ENCODE assay signal across 11 mouse cellular contexts in genomic region chr14:26651901-26652300, GRCm38 (mm10). TPM values are rescaled to one million over a fixed set of nuclear protein-coding genes. Genes with fewer than 3 reads are reported as not detected.
DNase-seq lines count a peak whose midpoint lies in the region; ATAC-seq and TF ChIP-seq lines count a peak whose summit lies in the region.
"Had no signal": no experiment of that assay in that cellular context is flagged by ENCODE, and none has a peak within 500 bp of the region (broad histone marks: within the 10 kb centered on the region; RNA-seq: fewer than 3 reads in every experiment).

No protein-coding gene starts in this region.

- no peak overlapping the region for H3K4me2 ChIP-seq in forebrain, postnatal 0 days (ENCODE audit: low read depth)
- no peak overlapping the region for H3K4me2 ChIP-seq in forebrain, embryonic 12.5 days
- H3K4me2 ChIP-seq: embryonic facial prominence, embryonic 13.5 days had no signal

- no peak for TF ChIP-seq POLR2A in brain, embryonic 14.5 days (IDR thresholded peaks at IDR 0.05; ENCODE audit: borderline replicate concordance, extremely low read depth, insufficient read depth, insufficient read length, poor library complexity, severe bottlenecking)

- no peak overlapping the region for H3K9ac ChIP-seq in forebrain, postnatal 0 days
- no peak overlapping the region for H3K9ac ChIP-seq in forebrain, embryonic 12.5 days
- H3K9ac ChIP-seq: embryonic facial prominence, embryonic 13.5 days had no signal

- no peaks in the 10 kb centered on the region for H3K9me3 ChIP-seq in forebrain, postnatal 0 days (ENCODE audit: low read length)
- H3K9me3 ChIP-seq in forebrain, embryonic 12.5 days = no peaks in the 10 kb centered on the region
- H3K9me3 ChIP-seq: embryonic facial prominence, embryonic 13.5 days; megakaryocyte, embryonic 14.5 days had no signal

- ATAC-seq in forebrain, postnatal 0 days = no peak
- no peak for ATAC-seq in forebrain, embryonic 12.5 days (ENCODE audit: low FRiP score)
- ATAC-seq: intestine, embryonic 16.5 days had no signal

- peak; percentile 42 for TF ChIP-seq CTCF in forebrain, postnatal 0 days (IDR thresholded peaks at IDR 0.05; ENCODE audit: low read depth)
- peak; percentile 30; the same call in 1 of the 2 replicates for TF ChIP-seq CTCF in brain, embryonic 14.5 days (IDR thresholded peaks at IDR 0.05; ENCODE audit: borderline replicate concordance, extremely low read depth, insufficient read depth, insufficient read length)

- peaks cover 43% of the 10 kb centered on the region for H3K36me3 ChIP-seq in forebrain, postnatal 0 days (ENCODE audit: insufficient read depth)
- peaks cover 66% of the 10 kb centered on the region for H3K36me3 ChIP-seq in forebrain, embryonic 12.5 days (replicated peaks)

- no peak overlapping the region for H3K27ac ChIP-seq in forebrain, postnatal 0 days (ENCODE audit: low read depth, low read length)
- no peak overlapping the region for H3K27ac ChIP-seq in forebrain, embryonic 12.5 days
- H3K27ac ChIP-seq: embryonic facial prominence, embryonic 13.5 days had no signal

- no peak overlapping the region for H3K4me3 ChIP-seq in forebrain, postnatal 0 days (ENCODE audit: low read depth, low read length)
- no peak overlapping the region for H3K4me3 ChIP-seq in forebrain, embryonic 12.5 days (replicated peaks)
- H3K4me3 ChIP-seq: embryonic facial prominence, embryonic 13.5 days; megakaryocyte, embryonic 14.5 days had no signal

- no peak for DNase-seq in forebrain, postnatal 0 days
- peak; percentile 5 for DNase-seq in lung, postnatal 10 days
- no peak for DNase-seq in lung, postnatal 36 days
- DNase-seq in brain, embryonic 14.5 days (ENCODE audit: low read depth) = peak; percentile 40
- peak; percentile 28 for DNase-seq in retina, embryonic 14.5 days (ENCODE audit: low spot score)
- DNase-seq in cerebellum, postnatal 4 days (ENCODE audit: low spot score in 2 of 2) = no peak
- no peak for DNase-seq in layer of hippocampus, postnatal 36 days

- no peaks in the 10 kb centered on the region for H3K4me1 ChIP-seq in forebrain, postnatal 0 days (ENCODE audit: insufficient read depth)
- no peaks in the 10 kb centered on the region for H3K4me1 ChIP-seq in forebrain, embryonic 12.5 days
- H3K4me1 ChIP-seq: embryonic facial prominence, embryonic 13.5 days had no signal

- no peaks in the 10 kb centered on the region for H3K27me3 ChIP-seq in forebrain, postnatal 0 days (ENCODE audit: insufficient read depth, low read length)
- no peaks in the 10 kb centered on the region for H3K27me3 ChIP-seq in forebrain, embryonic 12.5 days
- H3K27me3 ChIP-seq: embryonic facial prominence, embryonic 13.5 days; megakaryocyte, embryonic 14.5 days had no signal

RNA-seq across cellular contexts. Expression of gene Arf4, which starts 14.0 kb away (rescaled TPM):
- total RNA-seq in forebrain, postnatal 0 days (2014; rRNA removed) = 176 and 182 TPM in 2 replicates
- polyA plus RNA-seq in forebrain, postnatal 0 days (2015; fragmentation: Nextera tagmentation; extraction: Ambion mirVana) = 521 and 540 TPM in 2 replicates
- polyA plus RNA-seq in forebrain, embryonic 12.5 days (2016; fragmentation: Nextera tagmentation; extraction: Ambion mirVana) = 560 and 584 TPM in 2 replicates
- polyA plus RNA-seq in brain, embryonic 14.5 days (2012; rRNA removed) = 257 and 264 TPM in 2 replicates
- total RNA-seq in layer of hippocampus, postnatal 36 days (2021) = 100 to 1,000 TPM; 125 to 128 TPM

RNA-seq across cellular contexts. Expression of gene Pde12, which starts 17.8 kb away (rescaled TPM):
- 15.7 and 21.1 TPM in 2 replicates for total RNA-seq in forebrain, postnatal 0 days (2014; rRNA removed)
- 10.7 and 10.9 TPM in 2 replicates for polyA plus RNA-seq in forebrain, postnatal 0 days (2015; fragmentation: Nextera tagmentation; extraction: Ambion mirVana)
- polyA plus RNA-seq in forebrain, embryonic 12.5 days (2016; fragmentation: Nextera tagmentation; extraction: Ambion mirVana) = 12.9 TPM in 2 replicates
- 9.4 and 9.6 TPM in 2 replicates for polyA plus RNA-seq in brain, embryonic 14.5 days (2012; rRNA removed)
- total RNA-seq in layer of hippocampus, postnatal 36 days (2021) = 1 to 10 TPM; 7.6 to 8.5 TPM

RNA-seq across cellular contexts. Expression of gene Dnah12, which starts 41.2 kb away (rescaled TPM):
- 0.38 and 0.67 TPM in 2 replicates for total RNA-seq in forebrain, postnatal 0 days (2014; rRNA removed)
- polyA plus RNA-seq in forebrain, postnatal 0 days (2015; fragmentation: Nextera tagmentation; extraction: Ambion mirVana) = 0.06 and 0.19 TPM in 2 replicates
- polyA plus RNA-seq in forebrain, embryonic 12.5 days (2016; fragmentation: Nextera tagmentation; extraction: Ambion mirVana) = not detected in 2 replicates
- polyA plus RNA-seq in brain, embryonic 14.5 days (2012; rRNA removed) = 0.04 and 0.15 TPM in 2 replicates
- under 1 TPM; 0.20 to 0.30 TPM for total RNA-seq in layer of hippocampus, postnatal 36 days (2021)

Comparison
In these comparisons a context has a peak if more than half of its experiments do, and no peak if none do; other contexts are left out.
1. DNase-seq: peak in lung, postnatal 10 days (single experiment), brain, embryonic 14.5 days (single experiment) and retina, embryonic 14.5 days (single experiment); none in forebrain, postnatal 0 days (single experiment), lung, postnatal 36 days (single experiment), cerebellum, postnatal 4 days (0 of 2) and layer of hippocampus, postnatal 36 days (0 of 2).